Mouse (Mus musculus): ENCODE data around the gene Hspa5.
A peak's percentile ranks its signal among the peaks of the same experiment; 100 is the strongest.
"Not testable (repeated sequence)": the region's sequence is repeated elsewhere in the genome, so short reads cannot be mapped to it uniquely, and the experiment has no call there.

Gene Hspa5

DNA sequence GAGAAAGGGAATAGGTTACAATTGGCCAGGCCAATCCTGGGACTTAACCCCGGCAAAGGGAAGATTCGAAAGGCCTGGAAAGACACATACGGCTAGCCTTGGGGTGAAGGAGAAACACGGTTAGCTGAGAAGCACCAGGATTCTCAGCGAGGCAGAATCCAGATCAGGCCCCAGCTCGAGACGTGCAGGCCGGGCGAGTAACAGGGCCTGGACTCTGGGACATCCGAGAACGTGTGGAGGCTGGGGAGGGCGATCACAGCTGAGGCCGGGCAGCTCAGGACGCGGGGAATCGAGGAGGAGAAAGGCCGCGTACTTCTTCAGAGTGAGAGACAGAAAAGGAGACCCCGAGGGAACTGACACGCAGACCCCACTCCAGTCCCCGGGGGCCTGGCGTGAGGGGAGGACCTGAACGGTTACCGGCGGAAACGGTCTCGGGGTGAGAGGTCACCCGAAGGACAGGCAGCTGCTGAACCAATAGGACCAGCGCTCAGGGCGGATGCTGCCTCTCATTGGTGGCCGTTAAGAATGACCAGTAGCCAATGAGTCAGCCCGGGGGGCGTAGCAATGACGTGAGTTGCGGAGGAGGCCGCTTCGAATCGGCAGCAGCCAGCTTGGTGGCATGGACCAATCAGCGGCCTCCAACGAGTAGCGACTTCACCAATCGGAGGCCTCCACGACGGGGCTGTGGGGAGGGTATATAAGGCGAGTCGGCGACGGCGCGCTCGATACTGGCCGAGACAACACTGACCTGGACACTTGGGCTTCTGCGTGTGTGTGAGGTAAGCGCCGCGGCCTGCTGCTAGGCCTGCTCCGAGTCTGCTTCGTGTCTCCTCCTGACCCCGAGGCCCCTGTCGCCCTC, at the start of gene Hspa5:
Gene Hspa5 (plus strand): TSS at position 603 of the 859 bp plus-strand sequence.
- peak; percentile 100 for DNase-seq (ENCODE audit: low read depth, low spot score)

DNA sequence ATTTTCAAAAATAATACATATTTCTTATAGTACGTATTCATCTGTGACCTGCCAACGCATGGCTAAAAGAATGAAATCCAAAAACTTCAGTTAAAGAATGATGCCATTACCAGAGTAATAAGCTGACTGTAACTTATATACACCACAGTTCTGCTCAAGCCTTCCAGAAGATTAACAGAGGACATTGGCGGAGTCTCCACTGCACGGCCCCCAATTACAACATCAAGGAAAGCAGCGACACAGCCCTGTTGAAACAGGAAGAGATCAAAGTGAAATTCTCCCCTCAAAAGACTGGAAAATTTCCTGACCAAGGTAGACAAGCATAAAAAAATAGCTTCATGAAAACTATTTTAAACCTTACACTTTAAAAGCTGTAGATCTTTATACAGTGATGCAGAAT, 46.5 kb upstream of the Hspa5 start:
- no peak for DNase-seq (ENCODE audit: low read depth, low spot score)

DNA sequence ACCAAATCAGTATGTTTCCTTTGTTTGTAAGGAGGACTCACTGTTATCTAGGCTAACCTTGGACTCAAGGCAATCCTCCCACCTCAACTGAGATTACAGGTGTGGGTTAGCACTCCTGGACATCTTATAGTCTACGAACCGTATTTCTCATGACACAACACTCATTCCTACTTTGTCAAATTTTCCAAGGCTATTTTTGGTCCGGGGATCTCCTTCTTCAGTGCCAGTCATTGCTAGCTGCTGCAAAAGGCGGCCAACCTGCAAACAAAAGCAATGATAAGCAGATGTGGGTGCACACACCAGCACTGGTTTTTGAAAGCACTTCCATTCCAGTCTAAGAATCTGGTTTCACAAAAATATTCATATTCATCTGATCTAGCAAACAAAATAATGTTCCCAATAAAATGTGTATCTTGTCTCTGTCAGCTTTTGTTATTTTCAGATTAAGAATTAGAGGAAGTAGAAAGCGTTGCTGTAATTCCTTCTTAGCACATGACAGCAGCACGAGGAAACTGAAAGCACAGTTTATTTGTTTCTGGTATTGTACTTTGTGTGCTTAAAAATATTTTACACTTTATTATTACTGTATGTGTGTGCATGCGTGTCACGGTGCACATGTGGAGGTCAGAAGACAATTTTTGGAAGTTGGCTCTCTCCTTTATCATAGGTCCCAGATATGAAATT, 44.6 kb upstream of the Hspa5 start:
- DNase-seq (ENCODE audit: low read depth, low spot score) = no peak

DNA sequence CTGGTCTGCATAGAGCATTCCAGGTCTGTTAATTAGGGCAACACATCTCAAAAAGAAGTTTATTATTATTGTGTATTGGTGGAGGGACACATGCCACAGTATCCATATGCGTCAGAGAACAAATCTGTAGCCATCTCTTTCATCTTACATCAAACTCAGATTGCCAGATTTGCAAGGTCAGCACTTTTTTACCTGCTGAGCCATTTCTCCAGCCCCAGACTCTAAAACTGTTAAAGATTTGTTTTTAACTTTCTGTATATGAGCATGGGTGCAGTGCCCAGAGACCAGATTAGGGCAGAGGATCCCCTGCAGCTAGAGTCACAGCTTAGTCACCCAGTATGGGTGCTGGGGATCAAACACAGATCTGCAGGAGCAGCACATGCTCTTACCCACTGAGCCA, 35.1 kb upstream of the Hspa5 start:
- no peak for DNase-seq (ENCODE audit: low read depth, low spot score)

DNA sequence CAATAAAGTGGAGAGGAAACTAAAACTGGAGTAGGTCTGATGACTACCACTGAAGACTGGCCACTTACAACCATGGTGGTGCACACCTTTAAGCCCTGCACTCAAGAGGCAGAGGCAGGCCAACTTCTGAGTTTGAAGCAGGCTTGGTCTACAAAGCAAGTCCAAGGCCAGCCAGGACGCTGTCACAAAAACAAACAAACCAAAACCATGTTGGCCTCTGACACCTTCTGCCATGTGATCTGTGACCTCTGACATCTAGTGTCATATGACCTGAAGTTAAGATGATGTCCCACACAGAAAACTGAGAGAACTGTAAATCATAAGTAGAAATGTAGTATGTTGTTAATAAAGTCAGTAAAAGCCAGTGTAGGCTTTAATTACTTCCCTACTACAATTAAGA, 33.9 kb upstream of the Hspa5 start:
- no peak for DNase-seq (ENCODE audit: low read depth, low spot score)

DNA sequence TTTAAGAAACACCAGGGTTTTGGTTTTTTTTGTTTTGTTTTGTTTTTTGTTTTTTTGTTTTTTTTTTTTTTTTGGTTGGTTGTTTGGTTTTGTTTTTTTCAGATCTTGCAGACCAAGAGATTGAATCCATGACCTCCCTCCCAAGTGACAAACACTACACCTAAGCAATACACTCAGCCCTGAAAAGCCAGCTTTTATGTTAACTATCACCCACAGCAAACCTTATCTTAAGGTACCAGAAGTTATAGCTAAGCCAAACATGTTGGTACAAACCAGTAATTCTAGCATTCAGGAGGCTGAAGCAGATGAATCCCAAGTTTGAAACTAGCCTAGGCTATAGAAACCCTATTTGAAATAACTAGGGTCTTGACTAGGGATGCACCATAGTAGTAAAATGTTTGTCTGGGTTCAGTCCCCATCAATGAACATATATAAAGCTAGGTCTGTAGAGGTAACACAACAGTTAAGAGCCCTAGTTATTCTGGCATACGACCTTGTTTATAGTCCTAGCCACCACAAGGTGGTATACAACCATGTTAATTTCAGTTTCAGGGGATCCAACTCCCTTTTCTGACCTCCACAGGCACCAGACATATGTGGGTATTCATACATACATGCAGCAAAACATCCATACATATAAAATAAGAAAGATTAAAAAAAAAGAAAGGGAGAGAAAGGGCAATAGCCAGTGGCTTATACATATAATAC, 31.9 kb upstream of the Hspa5 start:
- no peak for DNase-seq (ENCODE audit: low read depth, low spot score)

DNA sequence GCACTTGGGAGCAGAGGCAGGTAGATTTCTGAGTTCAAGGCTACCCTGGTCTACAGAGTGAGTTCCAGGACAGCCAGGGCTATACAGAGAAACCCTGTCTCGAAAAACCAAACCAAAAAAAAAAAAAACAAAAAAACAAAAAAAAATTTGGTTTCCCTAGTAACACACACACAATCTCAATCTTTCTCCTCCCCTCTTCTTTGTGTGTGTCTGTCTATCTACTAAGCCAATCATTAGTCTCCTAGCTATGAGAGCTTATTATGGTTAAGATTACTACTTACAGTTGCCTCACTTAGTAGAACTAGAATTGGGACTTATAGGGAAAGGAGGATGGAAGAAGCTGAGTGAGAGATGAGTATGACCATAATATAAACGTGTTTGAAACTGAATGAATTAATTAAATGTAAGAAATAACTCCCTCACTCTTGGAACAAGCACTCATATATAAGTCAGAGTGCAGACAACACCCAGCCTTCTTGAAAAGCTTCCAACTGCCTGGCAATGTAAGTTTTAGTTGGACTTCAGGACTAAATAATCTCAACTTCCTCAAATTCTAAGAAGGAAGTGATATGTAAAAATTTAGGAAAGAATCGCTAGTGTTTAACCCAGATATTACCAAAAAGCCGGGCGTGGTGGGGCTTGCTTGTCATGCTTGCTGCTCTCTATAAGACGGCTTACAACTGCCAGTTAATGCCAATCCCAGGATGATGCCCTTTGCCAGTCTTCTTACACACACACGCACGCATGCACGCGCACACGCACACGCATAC, 30.2 kb upstream of the Hspa5 start:
- DNase-seq (ENCODE audit: low read depth, low spot score) = no peak

DNA sequence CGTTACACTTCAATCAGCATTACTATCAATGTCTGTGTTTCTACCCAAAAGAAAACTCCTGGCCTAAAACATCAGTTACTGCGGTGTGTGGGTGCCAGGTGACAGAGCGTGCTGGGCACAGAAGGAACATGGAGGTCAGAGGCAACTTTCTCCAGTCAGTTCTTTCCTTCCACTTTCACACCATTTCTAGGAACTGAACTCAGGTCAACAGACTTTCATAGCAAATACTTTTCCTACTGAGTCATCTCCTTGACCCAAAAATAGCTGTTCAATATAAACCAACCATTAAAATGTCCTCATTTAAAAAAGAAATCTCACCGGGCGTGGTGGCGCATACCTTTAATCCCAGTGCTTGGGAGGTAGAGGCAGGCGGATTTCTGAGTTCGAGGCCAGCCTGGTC, 29.1 kb upstream of the Hspa5 start:
- no peak for DNase-seq (ENCODE audit: low read depth, low spot score)

DNA sequence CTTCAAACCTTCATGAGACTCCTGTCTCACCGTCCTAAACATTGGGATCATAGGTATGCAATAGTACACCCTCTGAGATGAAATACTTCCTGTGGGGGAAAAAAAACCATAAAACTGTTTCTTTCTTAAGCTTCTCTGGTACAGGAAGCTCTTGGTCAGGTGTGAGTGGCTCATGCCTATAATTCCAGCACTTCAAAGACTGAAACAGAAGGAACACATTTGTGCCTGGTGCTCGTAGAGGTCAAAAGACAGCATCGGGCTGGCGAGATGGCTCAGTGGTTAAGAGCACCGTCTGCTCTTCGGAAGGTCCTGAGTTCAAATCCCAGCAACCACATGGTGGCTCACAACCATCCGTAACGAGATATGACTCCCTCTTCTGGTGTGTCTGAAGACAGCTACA, 27.3 kb upstream of the Hspa5 start:
- no peak for DNase-seq (ENCODE audit: low read depth, low spot score)

DNA sequence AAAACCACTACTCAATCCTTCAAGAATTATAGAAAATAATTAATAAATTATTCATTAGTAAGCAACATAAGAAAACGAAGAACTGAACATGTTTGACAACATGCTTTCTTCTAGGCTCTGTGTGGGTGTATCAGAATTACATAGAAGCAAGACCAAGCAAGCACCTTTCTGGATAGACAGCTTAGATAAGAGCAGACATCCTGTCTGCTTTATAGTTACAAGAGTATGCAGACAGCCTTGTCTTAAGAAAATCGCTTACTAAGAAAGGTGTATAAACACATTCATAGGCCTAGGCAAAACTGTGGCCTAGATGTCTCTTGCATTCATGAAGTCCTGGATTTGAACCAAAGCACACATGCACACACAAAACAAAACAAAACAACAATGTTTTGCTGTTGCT, 26.1 kb upstream of the Hspa5 start:
- no peak for DNase-seq (ENCODE audit: low read depth, low spot score)

DNA sequence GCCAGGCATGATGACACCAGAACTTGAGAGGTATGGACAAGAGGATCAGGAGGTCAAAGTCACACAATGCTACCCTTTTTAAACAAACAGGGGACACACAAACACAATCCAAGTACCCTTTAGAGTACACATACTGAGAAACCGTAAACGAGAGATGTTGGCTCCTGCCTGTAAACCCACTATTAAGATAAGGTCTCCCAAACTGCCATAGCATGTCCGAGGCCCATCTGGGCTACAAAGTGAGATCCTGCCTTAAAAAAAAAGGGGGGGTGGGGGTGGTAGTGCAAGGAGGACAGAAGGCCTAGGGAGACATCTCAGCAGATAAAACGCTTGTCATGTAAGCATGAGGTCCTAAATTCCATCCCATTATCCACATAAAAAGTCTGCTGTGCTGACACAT, 23.3 kb upstream of the Hspa5 start:
- no peak for DNase-seq (ENCODE audit: low read depth, low spot score)

DNA sequence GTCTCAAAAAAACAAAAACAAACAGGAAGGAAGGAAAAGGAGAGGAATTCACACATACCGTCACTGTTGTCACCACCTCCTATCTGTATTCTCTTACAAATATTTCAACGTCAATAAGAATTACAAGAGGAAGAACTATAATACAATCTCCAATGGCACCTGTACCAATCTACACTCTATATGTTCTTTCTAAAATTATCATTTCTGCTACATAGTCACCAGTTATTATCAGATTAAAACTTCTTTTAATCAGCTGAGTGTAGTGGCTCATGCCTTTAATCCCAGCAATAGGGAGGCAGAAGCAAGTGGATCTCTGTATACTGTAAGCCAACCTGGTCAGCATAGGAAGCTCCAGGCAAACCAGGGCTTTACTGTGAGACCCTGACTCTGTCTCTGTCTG, 21.5 kb upstream of the Hspa5 start:
- no peak for DNase-seq (ENCODE audit: low read depth, low spot score)

DNA sequence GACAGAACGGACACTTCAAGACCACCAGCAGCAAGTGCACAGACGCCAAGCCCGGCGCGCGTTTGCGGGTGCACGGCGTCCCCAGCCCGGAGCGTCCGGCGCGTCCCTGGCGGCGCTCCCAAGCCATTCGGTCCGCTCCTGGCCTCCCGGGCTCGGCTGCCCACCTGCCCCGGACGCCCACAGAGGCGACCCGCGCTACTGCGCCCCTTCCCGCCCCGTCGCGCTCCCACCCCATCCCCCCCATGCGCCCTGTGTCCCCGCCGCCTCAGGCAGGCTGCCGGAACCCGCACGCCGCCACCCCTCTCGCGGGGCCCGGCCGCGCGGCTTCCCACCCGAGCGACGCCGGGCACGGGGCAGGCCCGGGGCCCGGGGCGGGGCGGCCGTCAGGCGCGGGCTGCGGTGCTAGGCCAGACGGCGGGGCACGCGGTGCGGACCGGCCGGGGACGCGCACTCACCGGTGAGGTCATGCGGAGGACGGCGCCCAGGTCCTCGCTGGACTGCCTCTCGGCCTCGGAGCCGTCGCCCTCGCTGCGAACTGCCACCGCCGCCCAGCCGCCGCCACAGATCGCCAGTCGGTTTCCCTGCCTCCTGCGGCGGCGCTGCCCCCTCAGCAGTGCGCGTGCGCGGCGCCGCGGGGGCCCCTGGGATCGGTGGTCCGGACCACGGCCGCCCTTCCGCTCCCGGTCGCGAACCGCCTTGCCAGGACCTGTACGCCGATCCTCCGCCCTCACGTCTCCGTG, 17.8 kb upstream of the Hspa5 start:
- DNase-seq (ENCODE audit: low read depth, low spot score) = peak; percentile 67

DNA sequence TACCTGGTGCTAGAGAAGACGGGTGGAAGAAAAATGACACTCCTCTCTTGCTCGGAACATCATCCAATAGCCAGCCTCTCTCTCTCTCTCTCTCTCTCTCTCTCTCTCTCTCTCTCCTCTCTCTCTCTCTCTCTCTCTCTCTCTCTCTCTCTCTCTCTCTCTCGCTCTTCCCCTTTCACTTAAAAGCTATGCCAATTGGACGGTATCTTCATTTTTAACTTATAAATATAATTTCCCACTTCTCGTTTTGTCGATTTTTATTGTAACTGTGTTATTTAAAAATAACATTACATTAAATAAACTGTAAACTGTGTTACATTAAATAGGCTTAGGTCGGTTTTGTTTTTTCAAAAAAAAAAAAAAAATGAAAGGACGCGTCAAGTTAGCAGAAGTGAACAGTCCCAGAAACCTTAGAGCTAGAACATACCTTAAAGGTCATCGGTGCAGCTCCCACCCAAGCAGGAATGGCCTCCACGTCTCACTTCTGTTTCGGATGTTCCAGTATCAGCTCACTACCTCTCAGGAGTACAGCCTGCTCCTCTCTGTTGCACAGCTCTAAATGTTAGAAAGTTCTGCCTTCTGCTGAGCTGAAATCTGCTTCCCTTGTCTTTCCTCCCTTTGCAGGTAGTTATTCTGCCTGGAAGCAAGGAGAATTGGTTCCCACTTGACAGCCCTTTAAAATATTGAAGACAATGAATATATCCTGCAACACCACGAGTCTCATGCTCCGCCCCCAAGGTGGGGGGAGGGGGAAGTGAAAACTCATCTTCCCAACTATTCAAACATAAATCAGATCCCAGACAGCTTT, 17.0 kb upstream of the Hspa5 start, which contains the start of gene Gapvd1:
Gene Gapvd1 (minus strand): TSS at position 682 of the 808 bp plus-strand sequence.
- no peak for DNase-seq (ENCODE audit: low read depth, low spot score)

DNA sequence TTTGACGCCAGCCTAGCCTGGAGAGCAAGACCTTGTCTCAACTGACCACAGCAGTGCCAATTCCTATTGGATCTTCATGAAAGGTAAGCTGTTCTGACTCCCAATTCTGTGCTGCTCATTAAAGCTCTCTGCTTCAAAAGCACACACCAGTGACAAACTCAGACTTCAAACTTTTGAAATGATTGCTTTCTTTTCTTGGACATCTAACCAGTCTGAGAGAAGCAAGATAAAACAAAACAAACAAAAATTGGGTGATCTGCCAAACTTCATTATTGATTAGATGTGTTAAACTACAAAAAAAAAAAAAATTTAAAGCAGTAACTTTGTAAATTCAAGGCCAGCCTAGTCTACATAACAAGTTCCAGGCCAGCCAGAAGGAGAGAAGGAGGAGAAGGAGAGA, 14.4 kb upstream of the Hspa5 start:
- no peak for DNase-seq (ENCODE audit: low read depth, low spot score)

DNA sequence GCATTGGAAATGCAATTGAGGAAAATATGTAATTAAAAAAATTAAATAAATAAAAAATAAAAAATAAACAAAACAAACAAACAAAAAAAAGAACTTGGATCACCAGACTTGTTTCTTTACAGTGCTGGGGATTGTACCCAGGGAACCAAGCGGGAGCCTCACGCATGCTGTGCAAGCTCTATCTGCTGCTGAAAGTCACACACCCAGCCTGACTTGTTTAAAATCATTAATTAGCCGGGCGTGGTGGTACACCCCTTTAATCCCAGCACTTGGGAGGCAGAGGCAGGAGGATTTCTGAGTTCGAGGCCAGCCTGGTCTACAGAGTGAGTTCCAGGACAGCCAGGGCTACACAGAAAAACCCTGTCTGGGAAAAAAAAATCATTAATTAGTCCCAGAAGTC, 10.5 kb upstream of the Hspa5 start:
- not testable (repeated sequence) for DNase-seq (ENCODE audit: low read depth, low spot score)

DNA sequence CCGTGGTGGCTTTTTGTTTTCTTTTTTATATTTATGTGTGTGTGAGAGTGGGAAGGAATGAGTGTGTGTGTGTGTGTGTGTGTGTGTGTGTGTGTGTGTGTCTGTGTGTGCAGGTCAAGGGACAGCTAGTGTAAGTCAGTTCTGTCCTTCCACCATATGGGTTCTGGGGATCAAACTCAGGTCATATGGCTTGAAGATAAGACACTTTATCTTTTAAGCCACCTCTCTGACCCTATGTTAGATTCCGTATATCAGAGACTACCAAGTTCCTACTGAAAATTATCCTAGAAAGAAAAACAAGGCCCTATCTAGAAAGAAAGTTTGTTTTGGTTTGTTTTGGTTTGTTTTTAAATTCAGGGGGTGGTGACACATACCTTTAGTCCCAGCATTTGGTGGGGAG, 9.6 kb upstream of the Hspa5 start:
- no peak for DNase-seq (ENCODE audit: low read depth, low spot score)

DNA sequence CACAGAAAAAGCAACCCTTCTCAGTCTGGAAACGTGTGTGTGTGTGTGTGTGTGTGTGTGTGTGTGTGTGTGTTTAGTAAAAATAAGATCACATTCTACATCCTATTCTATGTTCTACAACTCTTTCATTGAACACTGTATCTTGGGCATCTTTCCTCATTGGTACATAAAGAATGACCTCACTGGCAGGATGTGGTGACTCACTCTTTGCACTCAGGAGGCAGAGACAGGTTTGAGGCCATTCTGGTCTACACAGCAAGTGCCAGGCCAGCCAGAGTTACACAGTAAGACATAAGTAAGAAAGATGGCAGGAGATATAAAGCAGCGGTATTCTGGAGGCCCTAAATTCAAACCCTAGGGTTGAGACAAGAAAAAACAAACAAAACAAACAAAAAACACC, 8.9 kb upstream of the Hspa5 start:
- no peak for DNase-seq (ENCODE audit: low read depth, low spot score)

DNA sequence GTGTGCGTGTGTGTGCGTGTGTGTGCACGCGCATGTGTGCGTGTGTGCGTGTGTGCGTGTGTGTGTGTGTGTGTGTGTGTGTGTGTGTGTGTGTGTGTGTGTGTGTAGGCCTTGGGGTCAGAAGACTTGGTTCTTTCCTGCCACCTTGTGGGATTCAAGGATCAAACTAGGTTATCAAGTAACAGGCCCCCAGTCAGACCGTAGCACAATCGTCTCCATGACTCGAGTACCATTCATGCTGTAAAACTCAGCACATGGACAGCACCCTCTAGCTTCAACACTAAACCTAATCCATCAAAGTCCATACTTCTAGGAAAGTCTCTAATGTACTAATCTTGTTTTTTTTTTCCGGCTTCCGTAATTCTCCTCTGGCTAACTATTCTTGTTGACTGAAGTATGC, 7.0 kb upstream of the Hspa5 start:
- no peak for DNase-seq (ENCODE audit: low read depth, low spot score)

DNA sequence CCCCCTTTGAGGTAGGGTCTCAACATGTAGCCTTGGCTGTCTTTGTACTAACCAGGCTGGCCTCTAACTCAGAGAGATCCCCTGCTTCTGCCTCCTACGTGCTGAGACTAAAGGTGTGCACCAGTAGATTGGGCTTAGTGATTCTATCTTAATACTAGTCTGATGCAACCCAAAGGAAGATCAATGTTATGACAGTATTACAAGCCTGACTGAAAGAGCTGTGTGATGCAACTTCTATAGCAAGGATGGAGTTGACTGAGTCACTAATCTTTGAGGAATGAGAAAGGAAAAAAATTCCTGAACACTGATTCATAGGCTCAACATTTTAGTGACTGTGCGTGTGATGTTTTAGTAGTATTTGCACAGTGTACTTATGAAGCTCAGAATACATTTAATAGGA, 1.7 kb upstream of the Hspa5 start:
- no peak for DNase-seq (ENCODE audit: low read depth, low spot score)

Measured in telencephalon, adult 2 months (tissue).